ENCODE assay signal across 30 mouse cellular contexts in the genomic region with DNA sequence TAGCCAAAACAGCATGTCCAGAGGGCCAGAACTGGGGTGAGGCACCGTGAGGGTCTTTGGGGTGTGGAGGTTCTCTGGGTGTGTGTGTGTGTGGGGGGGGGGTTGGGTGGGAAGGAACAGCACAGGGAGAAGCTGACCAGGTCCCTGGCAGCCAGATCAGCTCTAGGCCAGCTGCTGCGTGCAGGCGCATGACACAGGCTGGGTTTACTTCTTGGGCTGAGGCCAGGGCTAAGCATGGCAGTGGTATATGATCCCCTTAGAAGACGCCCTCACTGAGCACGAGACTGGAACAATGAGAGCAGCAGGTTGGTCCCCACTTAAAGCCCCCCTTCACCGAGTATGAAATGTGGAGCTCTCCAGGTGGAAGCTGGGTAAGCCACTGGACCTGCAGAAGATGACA. TPM values are rescaled to one million over a fixed set of nuclear protein-coding genes. Genes with fewer than 3 reads are reported as not detected.
"Had no signal": no experiment of that assay in that cellular context is flagged by ENCODE, and none has a peak within 500 bp of the region (broad histone marks: within the 10 kb centered on the region; RNA-seq: fewer than 3 reads in every experiment).

No protein-coding gene starts in this region.

- H3K9ac ChIP-seq: limb, embryonic 15.5 days; liver, embryonic 14.5 days; liver, postnatal 0 days; neural tube, embryonic 13.5 days had no signal

- DNase-seq: kidney, adult 2 months; kidney, postnatal 25 days; layer of hippocampus, adult 9-11 months; liver, postnatal 0 days; lung, postnatal 10 days; lung, postnatal 36 days; midbrain, embryonic 14.5 days; retina, postnatal 1 day; right cerebral cortex, postnatal 25 days; thymus, postnatal 25 days had no signal

- H3K4me3 ChIP-seq: layer of hippocampus, adult 2 months; limb, embryonic 15.5 days; megakaryocyte, embryonic 14.5 days; midbrain, embryonic 10.5 days; neural tube, embryonic 13.5 days had no signal

- H3K4me1 ChIP-seq: limb, embryonic 15.5 days; midbrain, embryonic 10.5 days; neural tube, embryonic 13.5 days had no signal

- H3K27me3 ChIP-seq: limb, embryonic 15.5 days; neural tube, embryonic 13.5 days had no signal

- H3K27ac ChIP-seq: kidney, postnatal 0 days; layer of hippocampus, adult 2 months; limb, embryonic 15.5 days; liver, embryonic 14.5 days; midbrain, embryonic 10.5 days; neural tube, embryonic 13.5 days had no signal

- H3K36me3 ChIP-seq: limb, embryonic 15.5 days; midbrain, embryonic 10.5 days; neural tube, embryonic 13.5 days had no signal

- H3K4me2 ChIP-seq: limb, embryonic 15.5 days; liver, embryonic 11.5 days; neural tube, embryonic 13.5 days had no signal

- ATAC-seq: intestine, postnatal 0 days; liver, postnatal 0 days had no signal

- H3K9me3 ChIP-seq: limb, embryonic 15.5 days; midbrain, embryonic 10.5 days; neural tube, embryonic 13.5 days had no signal

RNA-seq across cellular contexts. Expression of gene Tex35, which starts 10.7 kb away (rescaled TPM):
- total RNA-seq: layer of hippocampus, adult 2 months; layer of hippocampus, postnatal 25 days; left cerebral cortex, adult 18-20 months; left cerebral cortex, postnatal 36 days; neutrophil, adult 5-6 weeks had no signal
- polyA plus RNA-seq: intestine, embryonic 14.5 days; intestine, postnatal 0 days; kidney, embryonic 14.5 days; kidney, postnatal 0 days; large intestine, adult 2 months; limb, embryonic 15.5 days; liver, embryonic 11.5 days; liver, embryonic 14.5 days; liver, postnatal 0 days; midbrain, embryonic 10.5 days; midbrain, embryonic 14.5 days; neural tube, embryonic 13.5 days; small intestine, adult 2 months; spleen, adult 2 months; stomach, embryonic 16.5 days; thymus, postnatal 0 days had no signal
